Mouse (Mus musculus): ENCODE data around the gene Ppid.

Gene Ppid

GRCm38 (mm10) chr3:79590863-79591792, at the start of gene Ppid:
Gene Ppid, plus strand, starts transcription at chr3:79591342.
- peak; percentile 61 for DNase-seq (ENCODE audit: low read depth, low spot score)

GRCm38 (mm10) chr3:79542585-79542984, 48.6 kb upstream of the Ppid start:
- no peak for DNase-seq (ENCODE audit: low read depth, low spot score)

- no peak for DNase-seq (ENCODE audit: low read depth, low spot score)
Measured at GRCm38 (mm10) chr3:79548681-79549437, 42.3 kb upstream of the Ppid start.

- DNase-seq (ENCODE audit: low read depth, low spot score): no peak
Measured at GRCm38 (mm10) chr3:79549751-79550393, 41.3 kb upstream of the Ppid start.

- no peak for DNase-seq (ENCODE audit: low read depth, low spot score)
Measured at GRCm38 (mm10) chr3:79551826-79552552, 39.2 kb upstream of the Ppid start.

DNA sequence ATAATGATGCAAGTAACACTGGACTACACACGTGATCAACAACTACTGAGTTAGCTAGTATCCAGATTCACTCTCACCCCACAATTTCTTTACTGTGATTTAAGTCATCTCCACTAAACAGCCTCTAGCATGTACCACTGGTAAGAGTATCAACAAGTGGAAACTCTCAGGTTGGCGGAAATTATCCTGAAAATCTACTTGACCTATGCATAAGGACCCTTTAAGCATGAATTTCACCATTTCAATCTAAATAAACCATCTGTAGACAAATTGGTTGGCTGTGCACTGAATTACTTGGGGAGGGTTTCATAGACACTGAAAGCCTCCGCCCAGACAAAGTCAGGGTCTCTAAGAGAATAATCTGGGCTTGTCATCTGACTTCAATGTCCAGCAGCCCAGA, 37.4 kb upstream of the Ppid start:
- no peak for DNase-seq (ENCODE audit: low read depth, low spot score)

GRCm38 (mm10) chr3:79555061-79555460, 36.1 kb upstream of the Ppid start:
- no peak for DNase-seq (ENCODE audit: low read depth, low spot score)

DNA sequence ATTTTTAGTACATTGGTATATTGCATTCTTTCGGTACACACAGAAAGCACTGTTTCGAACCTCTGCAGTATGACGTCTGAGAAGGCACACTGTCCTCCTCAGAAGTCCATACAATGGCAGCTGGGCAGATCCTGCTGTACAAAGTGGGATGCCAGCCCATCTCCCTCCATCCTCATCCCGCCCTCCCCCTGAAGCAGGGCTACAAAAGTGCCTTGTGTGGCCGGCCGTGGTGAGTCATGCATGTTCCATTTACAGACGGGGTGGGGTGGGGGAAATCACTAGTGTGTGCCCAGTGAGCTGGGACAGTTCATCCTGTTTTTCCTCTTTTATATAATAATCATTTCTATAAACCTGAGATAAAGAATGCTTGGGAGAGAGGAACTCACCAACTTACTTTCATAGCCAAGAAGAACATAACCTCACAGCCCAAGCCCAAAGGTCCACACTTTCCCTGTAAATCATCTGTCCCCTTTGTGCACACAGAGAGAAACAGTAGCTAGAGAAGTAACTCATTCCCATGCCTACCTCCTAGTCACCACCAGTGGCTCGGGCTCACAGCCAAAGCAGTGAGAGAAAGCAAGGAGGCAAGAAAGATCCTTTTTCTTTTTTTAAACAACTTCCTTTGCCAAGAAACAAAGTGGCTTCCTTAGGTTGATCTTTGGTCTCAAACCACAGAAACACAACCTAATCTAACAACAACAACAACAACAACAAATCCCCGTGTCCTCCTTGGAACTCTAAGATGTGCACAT, 31.9 kb upstream of the Ppid start:
- DNase-seq (ENCODE audit: low read depth, low spot score): no peak

- DNase-seq (ENCODE audit: low read depth, low spot score): no peak
Measured at GRCm38 (mm10) chr3:79559773-79560045, 31.4 kb upstream of the Ppid start.

DNA sequence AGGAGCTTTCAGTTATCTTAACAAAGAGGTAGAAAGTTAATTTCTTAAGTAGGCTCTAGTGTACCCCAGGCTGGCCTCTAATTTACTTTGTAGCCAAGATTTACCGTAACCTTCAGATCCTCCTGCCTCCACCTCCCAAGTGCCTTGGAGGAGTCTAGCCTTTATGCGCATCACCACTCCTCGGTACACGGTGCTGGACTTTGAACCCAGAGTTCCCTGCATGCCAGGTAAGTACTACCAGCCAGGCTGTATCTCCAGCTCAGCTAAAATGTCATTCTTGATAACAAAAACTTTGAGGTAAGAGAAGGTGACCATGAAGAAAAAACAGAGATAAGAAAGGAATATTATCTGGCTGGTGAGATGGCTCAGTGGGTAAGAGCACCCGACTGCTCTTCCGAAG, 30.6 kb upstream of the Ppid start:
- DNase-seq (ENCODE audit: low read depth, low spot score): no peak

DNA sequence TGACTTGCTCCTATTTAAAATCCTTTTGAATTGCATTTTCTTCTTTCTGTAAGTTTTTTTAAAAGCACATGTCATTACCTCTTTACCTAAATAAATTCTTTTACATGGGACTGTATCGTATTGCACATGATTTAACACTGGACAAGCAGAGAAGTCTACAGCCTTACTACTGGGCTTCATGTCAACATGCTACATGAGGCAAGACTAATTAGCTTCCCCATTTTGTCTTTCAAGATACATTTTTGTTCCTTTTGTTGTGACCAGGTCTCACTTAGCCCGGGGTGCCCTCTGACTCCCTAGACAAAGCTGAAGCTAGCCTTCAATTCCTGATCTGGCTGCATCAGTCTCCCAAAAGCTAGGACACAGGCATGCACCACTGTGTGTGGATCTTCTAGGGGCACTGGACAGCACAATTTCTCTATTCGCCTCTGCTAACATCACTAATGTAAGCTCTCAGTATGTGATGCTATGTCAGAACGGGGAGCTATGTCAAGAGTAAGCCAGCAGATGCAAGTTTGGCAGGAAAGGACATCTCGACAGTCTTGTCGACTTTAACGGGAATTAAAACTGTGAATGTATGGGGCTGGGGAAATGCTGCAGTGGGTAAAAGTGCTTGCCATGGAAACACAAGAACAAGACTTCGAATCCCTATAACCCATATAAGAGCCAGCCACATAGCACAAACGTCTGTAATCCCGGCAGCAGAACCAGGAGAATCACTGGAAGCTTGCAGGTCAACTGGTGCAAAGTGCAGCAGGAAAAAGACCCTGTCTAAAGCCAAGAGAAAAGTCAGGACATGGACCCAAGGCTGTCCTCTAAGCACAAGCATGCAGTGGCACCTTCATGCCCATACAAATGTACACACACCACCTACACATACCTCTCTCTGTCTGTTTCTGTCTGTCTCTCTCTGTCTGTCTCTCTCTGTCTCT, 29.1 kb upstream of the Ppid start:
- DNase-seq (ENCODE audit: low read depth, low spot score): no peak

DNA sequence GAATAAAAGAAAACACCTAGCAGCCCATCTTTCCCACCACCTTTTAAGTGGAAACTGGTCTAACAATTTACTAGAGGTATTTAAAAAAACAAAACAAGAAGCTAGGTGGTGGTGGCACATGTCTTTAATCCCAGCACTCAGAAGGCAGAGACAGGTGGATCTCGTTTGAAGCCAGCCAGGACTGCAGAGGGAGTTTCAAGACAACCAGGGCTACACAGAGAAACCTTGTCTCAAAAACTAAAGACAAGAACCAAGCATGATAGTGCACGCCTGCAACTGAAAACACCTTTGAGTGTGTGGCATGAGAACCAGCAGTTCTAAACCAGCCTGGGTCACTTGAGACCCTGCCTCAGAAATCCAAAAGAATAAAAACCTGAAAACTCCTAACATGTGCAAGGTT, 27.6 kb upstream of the Ppid start:
- no peak for DNase-seq (ENCODE audit: low read depth, low spot score)

- DNase-seq (ENCODE audit: low read depth, low spot score): no peak
Measured at GRCm38 (mm10) chr3:79564875-79565606, 26.1 kb upstream of the Ppid start.

DNA sequence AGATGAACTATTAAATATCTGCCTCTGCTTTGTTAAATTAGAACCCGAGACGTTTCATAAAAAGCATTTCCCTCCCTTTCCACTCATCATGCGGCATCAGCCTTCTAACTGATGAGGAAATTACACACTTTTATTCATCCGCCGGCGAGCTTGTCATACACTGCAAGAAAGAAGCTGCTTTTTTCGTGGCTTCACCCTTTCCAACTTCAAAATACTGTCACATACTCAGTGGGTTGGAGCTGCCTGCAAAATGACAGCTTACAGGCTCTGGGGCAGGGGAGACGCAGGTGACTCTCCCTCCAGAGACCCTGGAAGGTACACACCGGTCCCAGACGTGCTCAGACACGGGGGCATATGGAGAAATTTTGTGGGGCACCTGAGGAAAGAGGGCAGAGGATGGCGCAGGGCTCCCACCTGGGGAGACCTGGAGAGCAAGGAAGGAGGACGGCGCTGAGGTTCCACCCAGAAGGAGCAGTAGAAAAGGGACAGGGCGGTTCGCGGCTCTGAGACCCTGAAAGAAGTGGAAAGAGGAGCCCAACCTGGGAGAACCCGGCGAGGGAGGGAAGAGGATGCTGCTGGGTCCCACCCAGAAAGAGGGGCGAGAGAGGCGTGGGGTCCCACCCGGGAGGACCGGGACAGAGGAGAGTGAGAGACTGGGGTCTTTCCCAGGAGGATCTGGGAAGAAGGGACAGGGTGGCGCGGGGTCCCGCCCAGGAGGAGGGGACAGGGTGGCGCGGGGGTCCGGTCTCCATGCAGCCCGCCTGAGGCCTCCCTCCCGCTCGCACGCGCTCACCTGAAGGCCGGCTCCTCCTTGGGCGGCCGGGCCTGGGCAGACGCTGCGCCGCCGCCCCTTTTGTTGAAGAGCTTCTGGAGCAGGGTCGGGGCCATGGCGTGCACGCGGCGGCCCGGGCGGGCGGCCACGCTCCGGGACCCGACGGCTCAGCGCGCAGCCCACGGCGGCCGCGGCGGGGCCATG, 24.1 kb upstream of the Ppid start:
- peak; percentile 33 for DNase-seq (ENCODE audit: low read depth, low spot score)

GRCm38 (mm10) chr3:79567703-79568362, 23.3 kb upstream of the Ppid start, which contains the start of gene Fnip2:
Gene Fnip2, minus strand, starts transcription at chr3:79567796.
- peak; percentile 86 for DNase-seq (ENCODE audit: low read depth, low spot score)

DNA sequence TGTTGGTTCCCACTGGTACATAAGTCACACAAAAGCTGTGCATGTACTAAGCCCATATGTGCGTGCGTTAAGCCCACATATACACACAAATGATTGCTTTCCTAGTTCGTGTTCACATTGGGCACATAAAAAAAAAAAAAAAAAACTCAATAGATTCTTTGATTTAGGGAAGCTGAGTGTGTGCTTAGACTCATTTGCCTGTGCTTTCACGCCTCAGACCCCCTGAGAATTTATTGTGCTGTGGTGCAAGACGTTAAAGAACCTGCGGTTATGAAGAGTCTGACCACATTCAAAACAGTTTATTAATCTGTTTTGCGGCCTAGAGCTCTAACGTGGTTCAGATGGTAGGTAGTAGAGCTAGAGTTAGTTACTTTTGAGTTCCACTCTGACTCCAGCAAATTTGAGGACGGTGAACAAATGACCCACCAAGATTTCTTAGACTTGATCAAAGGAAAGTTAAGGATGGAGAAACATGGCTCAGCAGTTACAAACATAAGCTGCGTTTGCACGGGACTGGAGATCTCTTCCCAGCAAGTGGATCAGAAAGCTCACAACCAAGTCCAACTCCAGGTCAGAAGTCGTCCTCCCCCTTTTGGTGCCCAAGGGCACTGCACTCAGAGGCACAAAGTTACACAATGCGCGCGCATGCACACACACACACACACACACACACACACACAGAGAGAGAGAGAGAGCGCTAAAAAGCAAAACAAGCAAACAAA, 22.4 kb upstream of the Ppid start:
- DNase-seq (ENCODE audit: low read depth, low spot score): peak; percentile 20

- no peak for DNase-seq (ENCODE audit: low read depth, low spot score)
Measured at GRCm38 (mm10) chr3:79569351-79569681, 21.8 kb upstream of the Ppid start.

Measured in WW6 (cell line).